Mouse (Mus musculus): ENCODE data around the gene Evi5l. TPM values are rescaled to one million over a fixed set of nuclear protein-coding genes. Genes with fewer than 3 reads are reported as not detected.
"Not testable (repeated sequence)": the region's sequence is repeated elsewhere in the genome, so short reads cannot be mapped to it uniquely, and the experiment has no call there.

The Evi5l gene
- total RNA-seq, 1 experiment from 2014 or later: 29.6 TPM

GRCm38 (mm10) chr8:4239193-4239890 is 73.0 kb downstream of the Evi5l start:
- no peak for DNase-seq

GRCm38 (mm10) chr8:4245061-4245460 is 78.7 kb downstream of the Evi5l start:
- DNase-seq: no peak

- DNase-seq: peak; percentile 21
Measured at GRCm38 (mm10) chr8:4245737-4246136, 79.4 kb downstream of the Evi5l start.

GRCm38 (mm10) chr8:4247241-4247640 is 80.9 kb downstream of the Evi5l start:
- DNase-seq: no peak

GRCm38 (mm10) chr8:4247951-4248540 is 81.7 kb downstream of the Evi5l start, which contains the start of gene Tgfbr3l:
Gene Tgfbr3l (plus strand): TSS chr8:4248214.
- peak; percentile 53 for DNase-seq

GRCm38 (mm10) chr8:4249213-4249612 is 82.8 kb downstream of the Evi5l start:
- DNase-seq: peak; percentile 76

- peak; percentile 94 for DNase-seq
Measured at GRCm38 (mm10) chr8:4250306-4250970, 84.1 kb downstream of the Evi5l start.

GRCm38 (mm10) chr8:4252116-4252760 is 85.9 kb downstream of the Evi5l start:
- peak; percentile 29 for DNase-seq

- DNase-seq: peak; percentile 98
Measured at GRCm38 (mm10) chr8:4252934-4253841, 86.8 kb downstream of the Evi5l start, which contains the start of gene Snapc2. Gene Snapc2 (plus strand): TSS chr8:4253080.

- peak; percentile 77 for DNase-seq
Measured at GRCm38 (mm10) chr8:4254001-4254400, 87.6 kb downstream of the Evi5l start.

GRCm38 (mm10) chr8:4255471-4255870 is 89.1 kb downstream of the Evi5l start:
- DNase-seq: not testable (repeated sequence)

- no peak for DNase-seq
Measured at GRCm38 (mm10) chr8:4256911-4257310, 90.5 kb downstream of the Evi5l start.

GRCm38 (mm10) chr8:4257350-4257749 is 91.0 kb downstream of the Evi5l start:
- DNase-seq: no peak

- DNase-seq: peak; percentile 90
Measured at GRCm38 (mm10) chr8:4258233-4258632, 91.9 kb downstream of the Evi5l start.

GRCm38 (mm10) chr8:4258678-4259077 is 92.3 kb downstream of the Evi5l start:
- peak; percentile 67 for DNase-seq

GRCm38 (mm10) chr8:4259125-4259804 is 92.9 kb downstream of the Evi5l start, which contains the start of gene Ctxn1:
Gene Ctxn1 (minus strand): TSS chr8:4259274.
- DNase-seq: peak; percentile 98

GRCm38 (mm10) chr8:4259805-4260170 is 93.4 kb downstream of the Evi5l start:
- no peak for DNase-seq

Data from adrenal gland, postnatal 14 days (tissue).